Mouse (Mus musculus) megakaryocyte-erythroid progenitor cell, adult 5-6 weeks (primary cell): ENCODE data around the gene Picalm. TPM values are rescaled to one million over a fixed set of nuclear protein-coding genes. Genes with fewer than 3 reads are reported as not detected.
A peak's percentile ranks its signal among the peaks of the same experiment; 100 is the strongest.

ENCODE experiments used
- ATAC-seq: replicated peaks from 2 replicates; pipeline ENCODE4 v1.8.0; 2016; ENCODE audit warnings: mild to moderate bottlenecking, inconsistent platforms; ENCODE audit not compliant: severe bottlenecking, poor library complexity, low FRiP score, low TSS enrichment
- total RNA-seq, 2 experiments: library from RNA; stranded (forward) in 1 of 2; stranded (reverse) in 1 of 2; fragments of 200-1000, 215-1000 nt in 1 of 2; fragments of >200 nt in 1 of 2; fragmentation: Nextera tagmentation in 1 of 2; gene quantifications; 2 replicates each; pipeline ENCODE4 v1.2.3; 2014 to 2017

The Picalm gene
- total RNA-seq (2014; fragmentation: Nextera tagmentation) (282 and 330 TPM in 2 replicates), total RNA-seq (2017) (338 and 342 TPM in 2 replicates)

DNA sequence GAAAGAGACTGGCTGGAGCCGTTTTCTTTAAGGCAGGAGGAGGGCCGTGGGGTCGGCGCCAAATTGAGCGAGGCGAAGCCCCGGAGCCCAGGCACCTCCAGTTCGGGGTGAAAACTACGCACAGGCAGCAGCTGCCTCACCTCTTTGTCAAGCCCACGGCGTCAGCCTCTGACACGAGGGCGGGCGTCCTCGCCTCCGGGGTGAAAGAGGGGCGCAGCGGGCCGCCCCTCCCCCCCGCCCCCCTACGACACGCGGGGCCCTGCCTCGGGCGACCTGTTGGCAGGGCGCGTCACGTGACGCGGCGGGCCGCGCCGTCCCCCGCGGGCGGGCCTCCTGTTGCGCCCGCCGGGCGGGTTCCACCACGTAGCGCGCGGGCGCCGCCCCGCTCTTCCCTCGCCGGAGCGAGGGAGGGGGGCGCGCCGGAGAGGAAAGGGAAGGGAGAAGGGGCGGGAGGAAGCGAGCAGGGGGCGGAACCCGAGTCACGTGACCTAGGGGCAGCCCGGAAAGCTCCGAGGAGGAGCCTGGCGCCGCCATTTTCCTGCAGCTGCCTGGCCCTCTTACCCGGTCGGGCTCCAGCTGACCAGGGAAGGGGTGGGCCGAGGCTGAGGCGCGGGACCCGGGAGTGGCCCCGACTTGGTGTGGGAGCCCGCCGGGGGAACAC lies at the start of gene Picalm:
TSS of gene Picalm (plus strand) at position 482 of the 661 bp plus-strand sequence.
- peak; percentile 80 for ATAC-seq

DNA sequence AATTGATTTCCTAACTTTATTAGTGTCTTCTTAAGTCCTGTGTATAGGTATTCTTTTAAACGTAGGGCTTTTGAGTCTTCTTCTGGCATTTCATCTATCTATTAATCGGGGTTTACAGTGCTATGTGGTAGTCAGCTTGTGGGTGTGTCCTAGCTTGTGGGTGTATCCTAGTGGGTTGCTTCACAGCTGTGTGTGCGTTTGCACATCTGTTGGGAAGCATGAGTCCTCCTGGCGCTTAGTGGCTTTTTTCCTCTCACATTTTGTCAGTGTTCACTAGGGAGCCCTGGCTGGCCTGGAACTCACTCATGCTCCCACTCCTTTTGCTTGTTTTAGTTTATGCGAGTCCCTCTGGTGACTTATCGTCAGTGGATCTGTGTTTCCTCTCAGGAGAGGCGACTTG lies 46.2 kb upstream of the Picalm start:
- peak; percentile 76 for ATAC-seq

DNA sequence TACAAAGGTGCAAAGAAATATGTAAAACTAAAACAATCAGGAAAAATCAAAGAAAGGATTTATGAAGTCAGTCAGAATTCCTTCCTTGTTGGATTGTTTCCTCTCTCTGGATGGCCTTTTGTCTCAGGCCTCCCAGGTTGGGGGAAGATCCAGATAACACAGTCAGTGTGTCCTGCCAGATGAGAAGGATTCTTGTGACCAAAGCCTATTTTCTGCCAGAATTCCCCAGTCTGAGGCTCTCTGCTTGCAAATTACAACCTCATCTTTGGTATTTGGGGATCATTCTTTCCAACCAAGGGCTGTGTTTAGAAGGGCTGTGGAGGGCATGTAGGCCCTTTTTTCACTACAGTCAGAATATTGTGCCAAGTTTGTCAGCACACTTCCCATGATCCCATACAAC lies 45.5 kb upstream of the Picalm start:
- ATAC-seq = no peak

DNA sequence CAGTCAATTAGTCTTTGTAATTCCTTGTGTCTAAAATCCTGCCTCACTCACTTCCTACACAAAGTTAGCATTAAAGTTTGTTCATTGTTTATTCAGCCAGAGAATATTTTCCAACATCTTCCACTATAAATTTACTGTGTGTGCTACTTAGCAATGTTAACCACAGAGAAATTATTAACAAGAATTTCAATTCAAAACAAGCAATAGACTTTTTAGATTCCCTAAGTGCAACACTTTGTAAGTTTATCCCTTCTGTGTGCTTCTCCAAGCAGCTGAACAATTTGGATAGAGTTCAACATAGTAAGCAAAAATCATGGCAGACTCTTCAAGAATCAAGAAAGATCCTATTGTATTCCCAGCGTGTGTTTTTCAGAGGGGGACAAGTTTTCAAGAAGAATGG lies 44.3 kb upstream of the Picalm start:
- no peak for ATAC-seq

DNA sequence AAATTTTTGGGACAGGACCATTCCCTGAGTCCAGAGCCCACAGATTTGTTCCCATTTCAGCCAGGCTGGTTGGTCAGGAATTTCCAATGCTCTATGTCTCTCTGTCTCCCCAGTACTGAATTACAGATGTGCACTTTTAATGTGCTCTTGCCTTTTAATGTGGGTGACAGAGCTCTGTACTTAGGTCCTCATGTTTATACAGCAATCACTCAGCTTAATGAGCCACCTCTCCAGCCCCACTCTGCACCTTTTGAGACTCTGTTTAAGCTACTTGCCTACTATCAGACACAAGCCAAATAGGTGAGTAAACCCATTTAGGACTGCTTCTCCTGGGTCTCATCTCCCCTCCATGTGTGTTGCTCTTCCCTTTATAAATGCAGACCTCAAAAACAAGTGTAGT lies 43.2 kb upstream of the Picalm start:
- no peak for ATAC-seq

DNA sequence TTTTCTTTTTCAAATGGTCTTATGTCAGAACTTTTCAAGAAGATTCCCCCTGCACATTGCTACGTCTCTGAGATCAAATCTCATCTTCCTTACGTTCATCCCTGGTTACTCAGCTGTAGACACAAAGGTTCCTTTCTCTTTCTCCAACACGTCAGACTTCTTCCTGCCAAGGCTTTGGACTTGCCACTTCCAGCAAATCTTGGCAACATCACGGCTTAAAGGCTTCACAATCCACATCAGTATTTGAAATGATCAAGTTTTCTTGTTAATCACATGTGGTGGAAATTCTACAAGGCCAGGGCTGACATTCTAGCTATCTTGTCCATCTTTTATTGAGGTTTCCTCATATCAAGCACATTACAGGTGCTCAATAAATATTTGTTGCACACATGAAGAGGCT lies 39.0 kb upstream of the Picalm start:
- ATAC-seq = no peak

DNA sequence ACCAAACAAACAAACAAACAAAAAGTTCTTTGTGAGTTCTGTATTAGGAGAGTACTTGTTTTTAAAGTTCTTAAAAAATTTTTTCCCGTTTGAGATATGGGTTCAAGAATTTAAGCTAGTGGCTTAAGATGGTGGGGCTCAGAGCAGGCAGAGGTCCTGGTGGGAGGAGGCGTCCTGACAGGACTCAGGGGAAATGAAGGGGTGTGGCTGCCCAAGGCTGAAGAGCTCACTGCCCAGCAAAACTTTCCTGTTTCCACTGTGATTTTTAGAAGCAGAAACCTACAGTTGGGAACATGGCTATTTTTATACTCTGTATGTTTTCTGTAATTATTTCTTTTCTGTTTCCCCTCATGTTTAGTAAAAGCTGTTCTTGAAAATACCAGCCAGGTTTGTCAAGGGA lies 38.3 kb upstream of the Picalm start:
- ATAC-seq = no peak

DNA sequence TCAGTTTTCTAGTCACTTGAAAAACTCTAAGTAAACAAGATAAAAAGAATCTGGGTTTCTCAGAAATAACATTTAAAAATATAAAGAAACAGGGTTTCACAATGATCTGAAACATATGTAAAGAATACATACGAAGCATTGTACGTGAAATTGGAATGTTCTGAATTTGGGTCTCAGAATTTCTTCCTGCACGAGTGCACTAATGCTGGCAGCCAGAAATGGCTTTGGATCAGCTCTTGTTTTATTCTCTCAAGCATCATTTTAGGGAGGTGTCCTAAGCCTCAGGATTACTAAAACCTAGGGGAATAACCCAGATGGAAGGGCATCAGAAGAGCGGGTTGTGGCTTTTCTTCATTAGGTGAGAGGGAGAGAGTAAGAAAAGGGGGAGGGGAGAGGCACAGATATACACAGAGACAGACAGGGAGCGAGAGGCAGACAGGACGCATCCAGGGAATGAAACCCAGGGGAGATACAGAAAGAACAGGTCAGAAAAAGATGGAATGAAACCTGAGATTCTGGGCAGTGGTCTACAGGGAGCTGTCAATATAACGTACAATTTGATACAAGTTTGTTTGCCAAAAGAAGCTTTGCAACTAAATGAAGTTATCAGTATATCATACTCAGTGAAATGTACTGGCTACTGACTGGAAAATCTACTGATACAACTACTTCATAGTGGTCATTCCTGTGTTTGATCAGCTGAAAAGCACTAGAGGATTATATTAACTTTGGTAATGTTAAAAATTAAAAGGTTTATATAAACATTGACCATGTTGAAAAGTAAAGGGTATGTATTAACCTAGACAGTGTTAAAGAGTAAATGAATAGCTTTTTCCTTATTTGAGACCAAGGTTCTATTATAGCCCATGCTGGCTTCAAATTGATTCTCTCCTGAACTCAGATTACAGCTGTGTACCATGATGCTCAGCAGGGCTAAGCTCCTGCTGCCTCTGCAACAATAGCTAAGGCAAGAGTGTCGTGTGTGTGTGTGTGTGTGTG lies 37.3 kb upstream of the Picalm start:
- no peak for ATAC-seq

DNA sequence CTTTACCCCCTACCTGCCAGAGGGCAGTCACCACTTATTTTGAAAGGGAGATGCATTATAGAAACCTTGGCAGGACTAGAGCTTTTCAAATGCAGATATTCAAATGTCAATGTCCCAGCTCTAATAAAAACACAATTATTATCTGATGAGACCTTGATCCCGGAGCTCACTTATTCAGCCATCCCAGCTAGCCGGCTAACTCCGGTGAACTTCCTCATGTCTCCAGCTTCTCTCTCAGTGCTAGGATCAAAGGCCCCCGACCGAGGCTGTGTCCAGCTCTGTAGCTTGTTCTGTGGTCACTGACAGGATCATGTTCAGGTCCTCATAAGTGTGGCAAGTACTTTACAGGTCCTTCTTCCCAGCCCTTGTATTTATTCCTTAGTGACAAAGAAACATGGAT lies 34.9 kb upstream of the Picalm start:
- ATAC-seq = no peak

DNA sequence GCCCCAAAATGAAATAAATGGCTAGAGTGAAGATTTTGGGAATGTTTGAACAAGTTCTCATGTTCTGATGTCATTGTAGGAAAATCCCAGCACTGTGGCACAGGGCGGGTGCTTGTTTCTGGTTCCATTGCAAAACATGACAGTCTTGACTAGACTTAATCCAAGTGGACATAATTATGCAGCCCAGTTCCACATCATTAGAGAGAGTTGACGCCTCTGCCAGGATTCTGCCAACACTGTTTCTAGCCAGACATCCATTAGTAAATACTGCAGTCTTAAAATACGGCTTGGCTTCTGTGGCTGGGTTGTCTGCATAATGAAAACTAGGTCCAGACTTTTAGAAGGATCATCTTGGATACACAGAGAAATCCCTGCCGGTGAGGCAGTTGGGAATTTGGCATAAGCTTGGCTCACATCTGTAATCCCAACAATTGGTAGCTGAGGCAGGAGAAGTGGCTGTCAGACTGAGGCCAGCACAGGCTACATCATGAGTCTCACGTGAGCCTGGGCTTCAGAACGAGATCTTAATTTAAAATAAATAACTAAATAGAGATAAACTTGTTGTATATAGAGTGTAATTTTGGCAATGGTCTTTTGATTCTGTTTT lies 34.1 kb upstream of the Picalm start:
- no peak for ATAC-seq

DNA sequence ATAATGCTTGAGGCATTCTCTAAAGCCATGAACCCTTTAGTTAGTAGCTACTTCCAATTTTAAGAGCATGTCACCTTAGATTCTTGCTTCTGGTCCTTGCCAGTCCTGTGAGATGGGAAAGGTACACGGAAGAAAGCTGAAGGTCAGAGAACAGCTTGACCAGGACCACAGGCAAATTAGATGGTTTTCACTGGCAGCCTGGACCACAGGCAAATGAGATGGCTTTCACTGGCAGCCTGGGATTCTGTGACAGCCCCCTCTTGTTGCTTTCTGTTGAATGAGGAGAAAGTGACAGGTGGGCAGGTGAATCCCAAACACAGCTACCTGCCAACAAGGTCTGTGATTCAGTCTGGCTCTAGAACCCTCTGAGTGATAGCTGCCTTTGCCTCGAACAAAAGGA lies 33.4 kb upstream of the Picalm start:
- no peak for ATAC-seq

DNA sequence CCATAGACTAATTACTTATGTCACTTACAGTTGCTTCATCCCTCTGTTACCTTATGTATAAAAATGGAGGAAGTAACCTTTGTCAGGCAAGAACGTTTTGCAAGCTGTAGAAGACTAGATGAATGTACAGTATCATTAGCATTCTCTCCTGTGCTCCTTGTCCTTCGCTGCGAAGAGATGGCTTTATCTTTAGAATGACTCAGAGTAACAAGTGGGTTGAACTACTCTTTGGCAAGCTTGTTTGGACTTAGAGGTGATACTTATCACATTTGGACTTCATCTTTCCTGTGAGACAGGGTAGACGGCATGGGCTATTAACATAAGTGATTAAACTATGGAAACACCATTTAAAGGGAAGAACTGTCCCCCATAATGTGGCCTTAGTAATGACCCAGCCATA lies 31.8 kb upstream of the Picalm start:
- no peak for ATAC-seq

DNA sequence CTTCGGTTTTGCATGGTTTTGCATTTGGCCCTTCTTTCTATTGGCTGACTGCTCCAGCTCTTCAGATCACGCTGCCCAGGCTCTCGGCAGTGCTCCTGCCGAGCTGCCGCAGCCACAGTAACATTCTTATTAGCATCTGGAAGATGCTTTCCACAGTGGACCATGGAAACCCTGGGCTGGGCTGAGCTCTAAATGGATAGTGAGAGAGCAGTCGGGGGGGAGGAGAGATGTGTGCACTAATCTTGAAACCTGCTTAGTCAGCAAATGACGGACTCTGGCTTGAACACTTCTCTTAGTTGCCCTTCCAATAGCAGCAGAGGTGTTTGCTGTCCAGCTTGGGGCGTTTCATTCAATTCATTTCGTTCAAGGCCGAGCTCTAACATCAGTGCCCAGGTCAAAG lies 30.8 kb upstream of the Picalm start:
- ATAC-seq = no peak

DNA sequence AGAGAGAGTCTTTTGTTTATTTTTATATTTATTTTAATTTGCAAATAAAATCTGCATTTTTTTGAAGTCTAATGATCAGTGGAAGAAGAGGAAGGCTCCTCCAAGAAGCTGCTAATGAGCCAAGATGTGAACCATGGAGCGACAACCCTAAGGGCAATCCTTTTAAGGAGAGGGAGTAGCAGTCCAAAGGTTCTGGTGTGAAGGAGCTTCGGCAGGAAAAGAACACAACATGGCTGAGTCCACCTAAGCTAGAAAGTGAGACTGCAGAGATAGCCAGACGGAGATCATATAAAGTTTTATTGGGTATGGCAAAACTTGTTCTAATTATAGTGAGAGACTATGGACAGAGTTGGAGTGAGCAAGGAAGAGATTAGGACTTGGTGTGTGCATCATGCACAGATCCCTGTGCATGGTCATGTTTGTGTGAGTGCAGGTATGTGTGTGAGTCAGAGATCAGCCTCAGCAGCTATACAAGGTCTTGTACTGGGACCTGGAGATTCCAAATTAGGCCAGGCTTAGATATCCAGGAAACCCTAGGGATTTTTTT lies 29.3 kb upstream of the Picalm start:
- ATAC-seq = no peak

DNA sequence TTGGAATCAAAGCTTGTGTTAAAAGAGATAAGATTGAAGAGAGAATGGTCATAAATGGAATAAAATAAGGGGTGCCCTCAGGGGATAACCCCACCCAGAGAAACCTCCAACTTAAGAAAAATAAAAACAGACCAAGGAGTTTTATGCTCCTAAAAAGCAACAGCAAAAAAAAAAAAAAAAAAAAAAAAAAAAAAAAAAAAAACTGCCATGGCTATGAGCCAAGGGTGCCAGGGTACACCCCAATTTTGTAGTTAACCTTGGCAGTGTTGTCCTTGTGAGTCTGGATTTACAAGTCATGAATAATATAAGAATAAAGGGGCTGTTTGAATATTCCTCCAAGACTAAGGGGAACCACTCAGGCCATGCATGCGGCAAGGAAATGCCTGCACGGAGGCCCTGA lies 13.9 kb upstream of the Picalm start:
- no peak for ATAC-seq

DNA sequence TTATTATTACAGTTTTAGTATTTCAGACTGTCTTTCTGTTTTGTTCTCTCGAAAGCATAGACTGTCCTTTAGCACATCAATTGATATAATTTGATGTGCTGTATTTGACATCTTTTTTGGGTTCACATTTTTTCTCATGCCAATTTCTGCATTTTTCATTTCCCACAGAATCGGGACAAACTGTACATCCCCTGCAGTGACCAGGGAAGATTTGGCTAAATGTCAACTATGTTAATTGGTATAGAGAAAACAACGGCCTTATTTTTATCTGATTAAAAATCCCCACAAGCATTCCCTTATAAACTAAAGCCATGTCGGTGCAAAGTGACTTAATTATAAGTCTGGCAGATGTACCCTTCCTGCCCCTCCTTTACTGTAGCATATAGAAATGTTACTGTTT lies 9.9 kb upstream of the Picalm start:
- no peak for ATAC-seq

DNA sequence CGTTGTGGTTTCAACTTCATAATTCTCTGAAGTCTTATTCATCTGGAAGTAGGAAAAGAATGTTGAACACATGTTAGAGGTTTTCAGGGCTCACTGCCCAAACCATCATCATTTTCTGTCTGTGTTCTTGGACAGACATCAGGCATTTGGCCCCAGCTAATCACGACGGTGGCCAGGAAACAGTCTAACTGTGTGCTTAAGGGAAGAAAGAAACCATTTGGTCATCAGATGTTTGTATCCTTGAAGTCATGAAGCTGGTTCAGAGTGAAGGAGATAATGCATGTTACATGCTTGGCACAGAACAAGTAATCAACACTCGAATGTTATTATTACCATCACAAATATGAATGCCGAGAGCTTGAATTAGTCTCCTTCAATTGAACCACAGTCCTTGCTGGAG lies 5.0 kb upstream of the Picalm start:
- ATAC-seq = no peak

DNA sequence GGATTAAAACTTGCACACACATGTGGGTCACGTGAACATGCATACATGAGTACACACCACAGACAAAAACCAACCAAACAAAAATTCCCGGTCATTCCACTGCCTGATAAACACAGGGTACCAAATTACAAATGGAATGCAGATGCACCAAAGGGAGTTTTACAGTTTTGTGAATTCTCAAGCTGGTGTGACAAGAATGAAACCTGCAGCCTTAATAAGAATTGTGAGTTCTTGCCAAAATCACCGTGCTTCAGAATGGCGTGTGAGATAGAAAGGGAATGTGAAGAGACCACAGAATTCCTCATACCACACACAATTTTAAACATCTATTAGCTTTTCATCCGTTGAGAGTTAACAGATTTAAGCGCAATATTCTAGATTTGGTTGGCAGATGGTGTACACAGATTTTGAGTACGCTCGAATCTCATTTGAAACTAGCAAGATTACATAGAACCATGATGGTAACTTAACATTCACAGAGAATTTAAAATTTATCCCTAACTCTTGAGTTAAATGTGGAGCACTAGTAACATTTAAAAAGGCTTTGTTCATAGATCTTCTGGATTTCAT lies 1.3 kb upstream of the Picalm start:
- no peak for ATAC-seq

DNA sequence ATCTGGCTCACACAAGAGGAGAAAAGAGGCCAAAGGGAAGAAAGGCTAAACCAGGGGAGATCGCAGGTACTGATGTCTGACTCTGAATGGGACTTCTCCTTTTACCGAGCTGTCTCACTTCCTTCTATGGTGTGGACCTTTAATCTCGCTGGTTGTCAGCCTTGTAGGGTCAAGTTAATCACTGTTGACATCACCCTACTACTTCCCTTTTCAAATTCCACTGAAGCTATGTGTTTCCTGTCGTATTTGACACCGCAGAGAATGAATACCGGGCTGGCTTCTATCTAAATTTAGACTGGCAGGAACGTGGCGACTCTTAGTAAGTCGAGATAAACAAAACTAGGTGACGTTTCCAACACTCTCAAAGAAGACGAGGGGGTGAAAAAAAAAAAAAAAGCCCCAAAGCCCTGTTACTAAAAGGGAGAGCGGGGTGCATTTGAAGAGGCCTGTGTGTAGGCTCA lies 712 bp upstream of the Picalm start:
- peak; percentile 43 for ATAC-seq
